Mouse (Mus musculus): Measurements from ENCODE around the gene P4ha2. TPM values are rescaled to one million over a fixed set of nuclear protein-coding genes. Genes with fewer than 3 reads are reported as not detected.

The P4ha2 gene
- total and polyA plus RNA-seq, 3 experiments = 0.22 TPM; not detected in 2

- no peaks in the 10 kb centered on the region for H3K36me3 ChIP-seq (replicated peaks)
Measured at GRCm38 (mm10) chr11:54073291-54073690, 26.6 kb upstream of the P4ha2 start.

DNA sequence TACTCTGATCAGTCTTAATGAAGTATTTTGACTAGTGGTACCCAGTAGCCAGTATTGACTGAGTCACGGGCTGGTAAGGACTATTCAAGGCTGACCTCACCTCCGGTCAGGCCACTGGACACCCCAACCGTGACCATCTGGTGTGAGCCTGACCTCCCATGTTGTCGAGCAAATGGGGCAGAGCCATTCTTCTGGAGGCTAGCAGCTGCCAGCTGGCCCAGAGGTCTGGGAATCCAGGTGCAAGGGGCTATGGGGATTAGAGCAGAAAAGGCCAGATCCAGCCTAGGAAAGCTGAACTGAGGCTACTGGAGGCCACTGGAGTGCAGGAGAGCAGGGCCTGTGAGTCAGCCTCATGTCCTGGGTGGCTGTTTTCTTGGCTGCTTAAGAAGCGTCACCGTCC is 24.5 kb upstream of the P4ha2 start:
- TF ChIP-seq TAL1 (conservative IDR thresholded peaks at IDR 0.05; ENCODE audit: low read depth, low read length) = no peak
- TF ChIP-seq GATA2 (IDR thresholded peaks at IDR 0.05; ENCODE audit: borderline replicate concordance, low read depth, low read length) = no peak
- no peak for TF ChIP-seq GATA1 (IDR thresholded peaks at IDR 0.05; ENCODE audit: borderline replicate concordance, low read length)
- no peak for TF ChIP-seq POLR2AphosphoS5 (IDR thresholded peaks at IDR 0.05; ENCODE audit: insufficient replicate concordance, low read depth, low read length)
- no peak for TF ChIP-seq CTCF (IDR thresholded peaks at IDR 0.05; ENCODE audit: low read depth, low read length)
- no peaks in the 10 kb centered on the region for H3K36me3 ChIP-seq (replicated peaks)
- H3K27me3 ChIP-seq (ENCODE audit: insufficient read depth, low read length) = peaks cover 45% of the 10 kb centered on the region
- no peaks in the 10 kb centered on the region for H3K4me1 ChIP-seq (ENCODE audit: insufficient read depth, low read depth, low read length)
- no peaks in the 10 kb centered on the region for H3K9me3 ChIP-seq (replicated peaks)
- no peak overlapping the region for H3K4me3 ChIP-seq (ENCODE audit: low read depth, low read length)
- ATAC-seq (ENCODE audit: extremely low read depth, insufficient number of reproducible peaks, low FRiP score, poor library complexity, severe bottlenecking) = no peak
- DNase-seq (ENCODE audit: low spot score) = no peak

More at GRCm38 (mm10) chr11:54073291-54073690, 26.6 kb upstream of the P4ha2 start:
- Histone ChIP-seq H3K4me3 (ENCODE audit: low read depth, low read length) (no peak overlapping the region), H3K9me3 (replicated peaks) (no peaks in the 10 kb centered on the region), H3K4me1 (ENCODE audit: insufficient read depth, low read depth, low read length) (no peaks in the 10 kb centered on the region), H3K27me3 (ENCODE audit: insufficient read depth, low read length) (peaks cover 51% of the 10 kb centered on the region)
- no peak for TF ChIP-seq GATA2 (IDR thresholded peaks at IDR 0.05; ENCODE audit: borderline replicate concordance, low read depth, low read length)
- TF ChIP-seq POLR2AphosphoS5 (IDR thresholded peaks at IDR 0.05; ENCODE audit: insufficient replicate concordance, low read depth, low read length) = no peak
- TF ChIP-seq GATA1 (IDR thresholded peaks at IDR 0.05; ENCODE audit: borderline replicate concordance, low read length) = no peak
- no peak for TF ChIP-seq TAL1 (conservative IDR thresholded peaks at IDR 0.05; ENCODE audit: low read depth, low read length)
- TF ChIP-seq CTCF (IDR thresholded peaks at IDR 0.05; ENCODE audit: low read depth, low read length) = no peak
- ATAC-seq (ENCODE audit: extremely low read depth, insufficient number of reproducible peaks, low FRiP score, poor library complexity, severe bottlenecking) (no peak), DNase-seq (ENCODE audit: low spot score) (no peak)

DNA sequence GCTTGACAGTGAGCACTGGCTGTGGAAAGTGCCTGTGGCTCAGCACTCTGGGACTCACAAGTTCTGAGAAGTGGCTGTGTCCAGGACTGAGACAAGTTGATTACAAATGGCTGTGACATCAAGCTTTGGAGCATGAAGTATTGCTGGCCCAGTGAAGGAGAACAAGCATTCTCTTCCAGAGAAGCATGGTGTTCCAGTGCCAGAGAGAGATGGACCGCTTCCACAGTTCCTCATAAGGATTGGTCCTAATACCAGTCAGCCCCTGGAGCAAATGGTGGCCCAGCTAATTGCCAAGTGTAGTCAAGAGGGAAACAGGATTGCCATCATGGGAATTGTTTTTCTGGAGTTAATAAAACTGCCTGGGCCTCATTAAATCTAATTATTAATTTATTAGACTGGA is 23.8 kb upstream of the P4ha2 start:
- ATAC-seq (ENCODE audit: extremely low read depth, insufficient number of reproducible peaks, low FRiP score, poor library complexity, severe bottlenecking) = no peak
- no peaks in the 10 kb centered on the region for H3K36me3 ChIP-seq (replicated peaks)
- TF ChIP-seq POLR2AphosphoS5 (IDR thresholded peaks at IDR 0.05; ENCODE audit: insufficient replicate concordance, low read depth, low read length) (no peak), TAL1 (conservative IDR thresholded peaks at IDR 0.05; ENCODE audit: low read depth, low read length) (no peak), CTCF (IDR thresholded peaks at IDR 0.05; ENCODE audit: low read depth, low read length) (no peak), GATA1 (IDR thresholded peaks at IDR 0.05; ENCODE audit: borderline replicate concordance, low read length) (no peak), GATA2 (IDR thresholded peaks at IDR 0.05; ENCODE audit: borderline replicate concordance, low read depth, low read length) (no peak)
- H3K9me3 ChIP-seq (replicated peaks) = no peaks in the 10 kb centered on the region
- peaks cover 45% of the 10 kb centered on the region for H3K27me3 ChIP-seq (ENCODE audit: insufficient read depth, low read length)
- no peak overlapping the region for H3K4me3 ChIP-seq (ENCODE audit: low read depth, low read length)
- no peaks in the 10 kb centered on the region for H3K4me1 ChIP-seq (ENCODE audit: insufficient read depth, low read depth, low read length)
- no peak for DNase-seq (ENCODE audit: low spot score)

DNA sequence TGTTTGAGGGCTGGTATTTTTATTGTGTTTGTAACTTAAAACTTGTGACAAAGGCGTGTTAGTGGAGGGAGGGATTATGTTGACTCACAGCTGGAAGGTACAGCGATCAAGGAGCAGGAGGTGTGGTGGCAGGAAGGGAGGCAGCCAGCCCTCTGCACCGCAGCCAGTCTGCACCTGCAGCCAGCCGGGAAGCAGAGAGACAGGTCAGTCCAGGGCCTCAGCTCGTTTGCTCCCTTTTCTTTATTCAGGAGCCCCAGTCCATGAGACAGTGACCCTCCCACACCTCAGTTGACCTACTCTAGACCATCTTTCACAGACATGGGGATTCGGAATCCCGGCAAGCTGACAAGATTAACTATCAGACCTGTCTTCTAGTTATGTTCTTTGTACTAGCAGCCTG is 19.5 kb upstream of the P4ha2 start:
- no peak for DNase-seq (ENCODE audit: low spot score)
- Histone ChIP-seq H3K4me1 (ENCODE audit: insufficient read depth, low read depth, low read length) (peaks cover 11% of the 10 kb centered on the region; the same call in 1 of the 2 replicates), H3K36me3 (replicated peaks) (no peaks in the 10 kb centered on the region), H3K27me3 (ENCODE audit: insufficient read depth, low read length) (peaks cover 14% of the 10 kb centered on the region), H3K4me3 (ENCODE audit: low read depth, low read length) (no peak overlapping the region), H3K9me3 (replicated peaks) (no peaks in the 10 kb centered on the region)
- no peak for TF ChIP-seq CTCF (IDR thresholded peaks at IDR 0.05; ENCODE audit: low read depth, low read length)
- no peak for TF ChIP-seq GATA2 (IDR thresholded peaks at IDR 0.05; ENCODE audit: borderline replicate concordance, low read depth, low read length)
- no peak for TF ChIP-seq GATA1 (IDR thresholded peaks at IDR 0.05; ENCODE audit: borderline replicate concordance, low read length)
- no peak for TF ChIP-seq TAL1 (conservative IDR thresholded peaks at IDR 0.05; ENCODE audit: low read depth, low read length)
- no peak for TF ChIP-seq POLR2AphosphoS5 (IDR thresholded peaks at IDR 0.05; ENCODE audit: insufficient replicate concordance, low read depth, low read length)
- ATAC-seq (ENCODE audit: extremely low read depth, insufficient number of reproducible peaks, low FRiP score, poor library complexity, severe bottlenecking) = no peak

GRCm38 (mm10) chr11:54082725-54083124 is 17.2 kb upstream of the P4ha2 start:
- Histone ChIP-seq H3K4me1 (ENCODE audit: insufficient read depth, low read depth, low read length) (peaks cover 11% of the 10 kb centered on the region; the same call in 1 of the 2 replicates), H3K4me3 (ENCODE audit: low read depth, low read length) (no peak overlapping the region), H3K27me3 (ENCODE audit: insufficient read depth, low read length) (peaks cover 7% of the 10 kb centered on the region; the same call in 1 of the 2 replicates), H3K9me3 (replicated peaks) (no peaks in the 10 kb centered on the region), H3K36me3 (replicated peaks) (no peaks in the 10 kb centered on the region)
- DNase-seq (ENCODE audit: low spot score) (no peak), ATAC-seq (ENCODE audit: extremely low read depth, insufficient number of reproducible peaks, low FRiP score, poor library complexity, severe bottlenecking) (no peak)
- TF ChIP-seq POLR2AphosphoS5 (IDR thresholded peaks at IDR 0.05; ENCODE audit: insufficient replicate concordance, low read depth, low read length) (no peak), CTCF (IDR thresholded peaks at IDR 0.05; ENCODE audit: low read depth, low read length) (no peak), TAL1 (conservative IDR thresholded peaks at IDR 0.05; ENCODE audit: low read depth, low read length) (peak; percentile 29; the same call in 1 of the 2 replicates)

DNA sequence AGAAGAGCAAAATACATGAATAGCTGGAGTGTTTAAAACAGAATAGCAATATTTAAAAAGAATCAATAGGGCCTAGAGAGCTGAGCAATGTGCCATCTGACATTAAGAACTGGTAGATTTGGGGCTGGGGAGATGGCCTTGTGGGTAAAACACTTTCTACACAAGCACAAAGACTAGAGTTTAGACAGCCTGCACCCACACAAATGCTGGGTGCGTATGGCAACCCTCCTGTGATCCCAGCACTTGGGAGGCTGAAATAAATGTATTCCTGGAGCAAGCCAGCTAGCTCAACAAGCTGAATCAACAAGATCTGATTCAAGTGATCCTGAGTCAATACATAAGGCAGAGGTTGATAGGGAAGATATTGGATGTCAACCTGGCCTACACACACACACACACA is 14.9 kb upstream of the P4ha2 start:
- Histone ChIP-seq H3K27me3 (ENCODE audit: insufficient read depth, low read length) (peaks cover 7% of the 10 kb centered on the region; the same call in 1 of the 2 replicates), H3K9me3 (replicated peaks) (no peaks in the 10 kb centered on the region), H3K4me3 (ENCODE audit: low read depth, low read length) (no peak overlapping the region), H3K4me1 (ENCODE audit: insufficient read depth, low read depth, low read length) (peaks cover 20% of the 10 kb centered on the region; the same call in 1 of the 2 replicates), H3K36me3 (replicated peaks) (no peaks in the 10 kb centered on the region)
- DNase-seq (ENCODE audit: low spot score) (no peak), ATAC-seq (ENCODE audit: extremely low read depth, insufficient number of reproducible peaks, low FRiP score, poor library complexity, severe bottlenecking) (no peak)
- TF ChIP-seq GATA2 (IDR thresholded peaks at IDR 0.05; ENCODE audit: borderline replicate concordance, low read depth, low read length) (no peak), TAL1 (conservative IDR thresholded peaks at IDR 0.05; ENCODE audit: low read depth, low read length) (no peak), CTCF (IDR thresholded peaks at IDR 0.05; ENCODE audit: low read depth, low read length) (no peak), POLR2AphosphoS5 (IDR thresholded peaks at IDR 0.05; ENCODE audit: insufficient replicate concordance, low read depth, low read length) (no peak), GATA1 (IDR thresholded peaks at IDR 0.05; ENCODE audit: borderline replicate concordance, low read length) (no peak)
